Mouse (Mus musculus) heart, adult 2 months (tissue): ENCODE measurements at regions not wholly inside any gene's neighbourhood (a gene's known extent, or its start where the extent isn't known, plus 50 kb on each side); places are given as distances from the start of the nearest gene placed in this dataset.
A peak's percentile ranks its signal among the peaks of the same experiment; 100 is the strongest.

Experiments used
- DNase-seq, 2 experiments: peaks; one replicate each; pipeline ENCODE4 v3.0.0; 2021
- H3K27ac ChIP-seq: fragments of 200-600 bp; 2 replicates; pipeline ENCODE4 v1.8.1; 2022
- H3K27me3 ChIP-seq: fragments of 200-500 bp; 2 replicates; pipeline ENCODE4 v1.6.1; 2012; ENCODE audit warnings: mild to moderate bottlenecking, low read length, inconsistent platforms, mixed read lengths; ENCODE audit not compliant: control insufficient read depth, insufficient read depth
- H3K36me3 ChIP-seq: fragments of 200-500 bp; 2 replicates; pipeline ENCODE4 v1.6.1; 2012; ENCODE audit warnings: low read length, inconsistent platforms; ENCODE audit not compliant: control insufficient read depth, insufficient read depth
- H3K4me1 ChIP-seq: fragments of 200-500 bp; 2 replicates; pipeline ENCODE4 v1.6.1; 2011; ENCODE audit warnings: low read length; ENCODE audit not compliant: control insufficient read depth, insufficient read depth
- H3K4me3 ChIP-seq: fragments of 200-600 bp; 2 replicates; pipeline ENCODE4 v1.8.1; 2022
- H3K79me2 ChIP-seq: fragments of 200-500 bp; replicated peaks from 2 replicates; pipeline ENCODE4 v1.6.1; 2012; ENCODE audit warnings: mild to moderate bottlenecking, inconsistent platforms, low read length, moderate library complexity, mixed read lengths; ENCODE audit not compliant: control insufficient read depth, insufficient read depth
- H3K9ac ChIP-seq: fragments of 200-500 bp; 2 replicates; pipeline ENCODE4 v1.6.1; 2012; ENCODE audit warnings: low read depth, mild to moderate bottlenecking, control low read depth, inconsistent platforms, low read length, mixed read lengths
- CTCF ChIP-seq: fragments of 200-600 bp; IDR thresholded peaks from 2 replicates; pipeline ENCODE4 v1.8.1; 2022; ENCODE audit warnings: antibody characterized with exemption, mild to moderate bottlenecking, moderate library complexity
- POLR2A ChIP-seq: fragments of 200-500 bp; IDR thresholded peaks from 2 replicates; pipeline ENCODE4 v1.6.1; 2011; ENCODE audit warnings: mild to moderate bottlenecking, low read depth, low read length, control low read depth; ENCODE audit not compliant: insufficient read depth
- WGBS: fragments of 180-500 bp; shearing (Covaris S2); methylation state at CpG from one replicate; pipeline ENCODE4 v1.1.7; 2018; 5-methylcytosine and 5-hydroxymethylcytosine counted together
- intact Hi-C: fragments of 180-260 bp; cut with DNase I; formaldehyde crosslinking; loops from one replicate; pipeline ENCODE4 v1.15.1; 2025

DNA sequence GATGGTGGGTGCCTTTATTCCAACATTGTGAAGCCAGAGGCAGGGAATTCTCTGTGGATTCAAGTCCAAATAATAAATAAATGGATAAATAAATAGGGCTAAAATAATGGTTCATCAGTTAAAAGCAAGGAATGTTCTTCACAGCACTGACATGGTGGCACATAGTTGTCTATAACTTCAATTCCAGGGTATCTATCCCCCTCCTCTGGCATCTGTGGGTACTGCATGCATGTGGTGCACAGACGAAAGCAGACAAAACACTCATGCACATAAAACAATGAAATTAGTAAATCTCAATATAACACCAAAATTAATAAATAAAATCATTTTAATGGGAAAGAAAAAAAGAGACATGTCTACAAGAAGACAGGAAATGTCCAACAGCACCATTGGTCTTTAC lies 54.3 kb upstream of the Ppt1 start:
- intact Hi-C loops = no loop called here
- TF ChIP-seq CTCF (peak; percentile 17; the same call in 1 of the 2 replicates), POLR2A (no peak)
- Histone ChIP-seq H3K27ac (no peak overlapping the region), H3K27me3 (no peaks in the 10 kb centered on the region), H3K9ac (no peak overlapping the region), H3K79me2 (no peaks in the 10 kb centered on the region), H3K4me1 (no peaks in the 10 kb centered on the region), H3K36me3 (no peaks in the 10 kb centered on the region), H3K4me3 (no peak overlapping the region)
- 70% methylated on average over 1 of the region's 1 CpGs for WGBS
- no peak for DNase-seq
